Mouse (Mus musculus) B cell, adult 2 months (primary cell): ENCODE measurements around the gene Lig3.

Experiments
- DNase-seq, 2 experiments: peaks; one replicate each; pipeline ENCODE4 v3.0.0; 2022

Gene Lig3

GRCm38 (mm10) chr11:82780983-82781903 is at the start of gene Lig3:
TSS of gene Lig3 (plus strand) at chr11:82781108.
- peak; percentile 95 for DNase-seq

GRCm38 (mm10) chr11:82734227-82734626 is 46.7 kb upstream of the Lig3 start:
- DNase-seq, result no peak

- no peak for DNase-seq
These were observed 41.9 kb upstream of the Lig3 start for GRCm38 (mm10) chr11:82739006-82739405.

GRCm38 (mm10) chr11:82746138-82746537 is 34.8 kb upstream of the Lig3 start:
- peak; percentile 81 to 82 for DNase-seq

- DNase-seq, result peak; percentile 31 to 40
These were observed 34.0 kb upstream of the Lig3 start for GRCm38 (mm10) chr11:82746857-82747366.

GRCm38 (mm10) chr11:82752349-82753115 is 28.4 kb upstream of the Lig3 start:
- DNase-seq, result no peak

- DNase-seq, result no peak
These were observed 25.0 kb upstream of the Lig3 start for GRCm38 (mm10) chr11:82755919-82756318.

GRCm38 (mm10) chr11:82762286-82762829 is 18.6 kb upstream of the Lig3 start:
- peak; percentile 31 to 45 for DNase-seq

- DNase-seq, result peak; percentile 26 to 29
These were observed 17.6 kb upstream of the Lig3 start for GRCm38 (mm10) chr11:82763261-82763660.

- peak; percentile 89 to 90 for DNase-seq
These were observed 17.0 kb upstream of the Lig3 start, which contains the start of the genes Cct6b and Zfp830 for GRCm38 (mm10) chr11:82763742-82764437. TSS of gene Cct6b (minus strand) at chr11:82764321. TSS of gene Zfp830 (plus strand) at chr11:82764345.

- DNase-seq, result no peak
These were observed 16.4 kb upstream of the Lig3 start for GRCm38 (mm10) chr11:82764438-82764924.

DNA sequence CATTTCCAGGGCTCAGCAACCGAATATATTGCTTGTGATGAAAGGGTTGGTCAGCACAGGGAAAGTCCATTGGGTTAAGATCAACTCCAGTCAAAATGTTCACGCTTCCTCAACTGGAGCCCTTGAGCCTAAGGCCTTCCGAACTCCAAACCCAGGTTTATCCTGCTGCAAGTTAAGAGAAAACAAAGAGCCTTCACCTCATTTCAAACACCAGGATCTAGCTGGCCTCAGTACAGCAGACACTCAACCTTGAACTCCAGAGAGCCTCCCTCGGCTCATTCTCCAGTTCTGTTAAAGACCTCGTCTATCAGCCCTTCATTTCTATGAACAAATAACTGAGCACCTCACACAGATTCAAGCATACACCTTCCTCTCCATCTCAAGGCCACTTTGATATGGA is 774 bp upstream of the Lig3 start:
- no peak for DNase-seq

- no peak for DNase-seq
These were observed 1.3 kb downstream of the Lig3 start for GRCm38 (mm10) chr11:82782197-82782596.

- no peak for DNase-seq
These were observed 2.5 kb downstream of the Lig3 start for GRCm38 (mm10) chr11:82783453-82783852.

- DNase-seq, result no peak
These were observed 25.7 kb downstream of the Lig3 start for GRCm38 (mm10) chr11:82806656-82807055.

GRCm38 (mm10) chr11:82807370-82807769 is 26.5 kb downstream of the Lig3 start:
- no peak for DNase-seq

- no peak for DNase-seq
These were observed 27.6 kb downstream of the Lig3 start for GRCm38 (mm10) chr11:82808485-82808884.

DNA sequence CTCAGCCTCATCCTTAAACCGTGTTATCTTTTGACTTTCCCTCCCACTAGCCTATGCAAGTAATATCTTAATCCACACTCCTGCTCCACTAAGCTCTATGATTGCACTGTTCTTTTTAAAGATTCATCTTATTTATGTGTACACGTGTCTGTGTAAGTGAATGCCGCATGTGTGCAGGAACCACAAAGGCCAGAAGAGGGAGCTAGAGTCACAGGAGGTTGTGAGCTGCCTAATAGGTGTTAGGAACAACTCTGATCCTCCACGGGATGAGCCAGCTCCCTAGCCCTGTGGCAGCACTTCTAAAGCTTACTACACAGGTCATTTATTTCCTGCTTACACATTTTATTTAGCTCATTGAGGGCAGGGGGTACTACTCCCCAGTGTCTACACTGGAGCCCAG is 38.4 kb downstream of the Lig3 start:
- peak; percentile 55 to 58 for DNase-seq

GRCm38 (mm10) chr11:82820788-82821456 is 40.0 kb downstream of the Lig3 start:
- no peak for DNase-seq

- no peak for DNase-seq
These were observed 45.9 kb downstream of the Lig3 start for GRCm38 (mm10) chr11:82826818-82827217.

GRCm38 (mm10) chr11:82831008-82831893 is 50.3 kb downstream of the Lig3 start:
- DNase-seq, result no peak
